Mouse (Mus musculus): ENCODE results near the gene Rnf157. TPM values are rescaled to one million over a fixed set of nuclear protein-coding genes. Genes with fewer than 3 reads are reported as not detected.

Gene Rnf157
- polyA plus RNA-seq, 1 experiment = 5.0 TPM

DNA sequence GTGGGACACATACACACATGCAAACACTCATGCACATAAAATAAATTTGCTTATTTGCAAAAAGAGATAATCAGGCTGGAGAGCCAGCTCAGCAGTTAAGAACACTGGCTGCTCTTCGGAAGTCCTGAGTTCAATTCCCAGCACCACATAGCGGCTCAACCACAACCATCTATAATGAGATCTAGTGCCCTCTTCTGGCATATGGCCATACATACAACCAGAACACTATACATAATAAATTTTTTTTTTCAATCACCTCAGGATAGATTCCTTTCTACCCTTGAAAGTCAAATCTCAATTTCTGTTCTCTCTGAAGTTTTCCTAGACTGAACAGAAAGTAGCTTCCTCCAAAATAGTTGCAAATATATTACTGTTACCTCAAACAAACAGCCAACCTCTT, 107.4 kb downstream of the Rnf157 start:
- no peak for DNase-seq (ENCODE audit: low spot score)

DNA sequence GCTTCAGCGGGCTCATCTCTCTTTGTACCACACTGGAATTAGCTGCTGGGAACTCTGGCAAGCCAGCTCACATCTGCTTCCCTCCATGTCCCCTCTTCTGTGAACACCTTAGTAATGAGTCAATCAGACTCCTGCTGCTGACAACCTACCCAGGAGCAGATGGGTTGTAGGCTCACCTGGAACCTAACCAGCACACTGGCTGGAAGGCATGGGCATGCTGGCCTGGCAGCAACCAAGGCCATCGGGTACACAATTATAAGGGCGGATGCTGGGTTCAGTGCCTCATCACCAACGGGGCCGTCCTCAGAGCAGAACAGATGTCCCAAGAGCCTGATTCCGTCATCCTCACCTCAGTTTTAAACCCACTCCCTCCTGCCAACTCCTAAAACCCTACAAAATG, 114.2 kb downstream of the Rnf157 start:
- no peak for DNase-seq (ENCODE audit: low spot score)

DNA sequence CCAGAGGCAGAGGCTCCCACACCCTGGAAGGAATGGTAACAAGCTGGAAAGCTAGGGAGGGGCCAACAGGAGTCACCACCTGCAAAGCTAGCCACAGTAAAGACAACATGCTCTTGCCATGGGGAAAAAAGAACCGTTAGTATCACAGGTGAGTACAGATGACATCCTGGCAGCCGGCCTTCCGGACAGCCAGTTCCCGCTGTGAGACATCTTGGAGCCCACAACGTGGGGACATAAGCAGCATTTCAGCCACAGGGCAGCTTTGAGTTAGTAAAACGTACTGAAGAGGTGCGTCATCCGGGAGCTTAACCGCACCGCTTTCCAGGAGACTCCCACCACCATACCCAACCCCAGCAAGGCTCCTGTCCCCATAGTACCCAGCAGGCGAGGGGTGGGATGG, 114.6 kb downstream of the Rnf157 start:
- DNase-seq (ENCODE audit: low spot score) = no peak

DNA sequence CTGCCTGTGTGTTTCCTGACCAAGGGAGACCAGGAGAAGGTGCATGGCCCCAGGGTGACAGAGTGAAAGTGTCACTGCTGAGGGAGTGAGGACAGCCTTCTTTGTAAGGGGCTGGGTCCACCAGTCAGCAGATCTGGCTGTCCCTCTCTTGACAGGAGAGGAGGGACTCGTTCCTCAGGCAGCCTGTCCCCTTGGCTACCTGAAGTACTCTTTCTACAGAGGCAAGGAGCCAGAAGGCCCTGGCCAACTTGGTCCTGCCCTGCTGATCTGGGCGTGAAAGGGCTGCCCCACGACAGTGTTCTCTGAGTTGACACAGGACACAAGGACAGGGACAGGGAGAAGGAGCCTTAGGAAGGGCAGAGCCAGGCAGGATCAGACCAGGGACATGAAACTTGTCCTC, 115.8 kb downstream of the Rnf157 start:
- DNase-seq (ENCODE audit: low spot score) = no peak

DNA sequence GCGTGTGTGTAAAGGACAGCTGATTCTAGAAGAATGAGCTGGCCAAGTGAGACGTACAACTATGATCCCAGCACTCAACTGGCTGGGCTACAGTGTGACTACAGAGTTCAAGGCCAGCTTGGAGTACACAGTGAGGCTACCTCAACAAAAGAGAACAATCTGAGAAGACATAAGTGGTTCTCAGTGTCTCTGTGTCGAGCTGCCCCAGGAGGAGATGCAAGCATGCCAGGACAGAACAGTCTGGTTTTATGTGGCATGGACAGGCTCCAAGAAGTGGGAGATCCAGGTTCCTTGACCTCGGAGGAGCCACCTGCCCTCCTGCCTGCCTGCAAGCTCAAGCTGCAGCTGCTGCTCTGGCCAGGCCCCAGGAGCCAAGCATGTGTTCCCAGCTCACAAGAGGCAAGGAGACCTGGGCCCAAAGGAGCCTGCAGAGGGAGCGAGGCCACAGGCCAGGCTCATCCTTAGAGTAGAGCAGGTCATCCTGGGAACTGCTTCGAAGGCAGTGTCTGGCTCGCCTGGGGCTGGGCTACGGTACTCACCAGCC, 116.6 kb downstream of the Rnf157 start:
- no peak for DNase-seq (ENCODE audit: low spot score)

DNA sequence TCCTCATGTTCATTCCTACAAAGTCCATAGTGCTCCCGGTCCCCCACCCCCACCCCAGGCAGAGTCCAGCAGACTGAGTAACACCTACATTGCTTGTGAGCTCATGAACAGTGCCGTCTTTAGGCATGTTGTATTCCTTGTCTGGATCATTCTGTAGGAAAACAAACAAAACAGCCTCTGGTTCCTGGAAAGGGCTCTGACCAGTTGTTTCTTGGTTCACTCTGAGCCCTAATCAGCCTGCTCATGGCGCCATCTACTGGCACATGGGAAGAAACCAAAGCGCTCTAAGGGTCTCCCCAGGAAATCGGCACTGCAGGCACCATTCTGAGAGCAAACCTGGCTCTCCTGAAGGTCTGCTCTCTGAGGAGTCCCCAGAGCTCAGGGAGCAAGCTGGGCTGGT, 118.5 kb downstream of the Rnf157 start:
- no peak for DNase-seq (ENCODE audit: low spot score)

DNA sequence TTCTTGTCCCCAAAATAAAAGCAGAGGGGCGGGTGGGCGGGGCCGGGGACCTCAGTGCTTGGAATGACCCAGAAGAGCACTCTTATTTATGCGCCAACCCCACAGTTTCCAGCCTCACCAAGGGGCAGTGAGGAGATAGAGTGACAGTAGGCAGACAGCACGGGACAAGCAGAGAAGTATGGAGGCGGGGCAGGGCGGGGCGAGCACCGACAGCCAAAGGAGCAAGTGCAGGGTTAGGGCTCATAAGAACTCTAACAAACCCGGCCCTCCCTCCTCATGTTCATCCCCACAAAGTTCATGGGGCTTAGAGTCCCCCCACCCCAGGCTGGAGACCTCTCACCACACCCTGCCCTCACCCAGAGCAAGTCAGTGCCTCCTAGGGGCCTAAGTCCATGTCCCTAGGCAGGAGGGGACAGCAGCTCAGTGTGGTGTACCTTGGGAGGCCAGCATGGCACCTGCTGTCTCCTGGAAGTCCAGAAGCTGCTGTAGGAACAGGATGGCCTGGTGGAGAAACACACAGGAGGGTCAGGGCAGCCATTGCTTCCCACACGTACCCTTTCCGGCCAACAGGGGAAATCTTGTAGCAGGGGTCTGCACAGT, 119.2 kb downstream of the Rnf157 start:
- DNase-seq (ENCODE audit: low spot score) = no peak

DNA sequence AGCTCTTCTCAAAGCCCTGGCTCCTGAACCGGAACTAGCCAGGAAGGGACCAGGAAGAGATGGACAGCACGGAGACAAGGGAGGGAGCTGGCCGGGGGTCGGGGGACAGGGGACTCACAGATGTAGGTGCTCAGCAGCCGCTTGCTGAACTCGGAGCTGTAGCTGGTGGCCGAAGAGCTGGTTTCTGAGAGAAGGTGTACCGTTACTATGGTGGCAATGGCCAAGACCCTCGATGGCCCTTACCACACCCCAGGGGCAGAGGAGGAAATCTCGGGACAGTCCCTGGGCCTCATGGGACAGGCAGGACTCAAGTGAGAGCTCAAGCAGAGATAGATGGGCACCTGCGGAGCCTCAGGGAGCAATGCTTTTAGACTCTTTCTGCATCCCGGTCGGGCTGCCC, 120.4 kb downstream of the Rnf157 start:
- no peak for DNase-seq (ENCODE audit: low spot score)

DNA sequence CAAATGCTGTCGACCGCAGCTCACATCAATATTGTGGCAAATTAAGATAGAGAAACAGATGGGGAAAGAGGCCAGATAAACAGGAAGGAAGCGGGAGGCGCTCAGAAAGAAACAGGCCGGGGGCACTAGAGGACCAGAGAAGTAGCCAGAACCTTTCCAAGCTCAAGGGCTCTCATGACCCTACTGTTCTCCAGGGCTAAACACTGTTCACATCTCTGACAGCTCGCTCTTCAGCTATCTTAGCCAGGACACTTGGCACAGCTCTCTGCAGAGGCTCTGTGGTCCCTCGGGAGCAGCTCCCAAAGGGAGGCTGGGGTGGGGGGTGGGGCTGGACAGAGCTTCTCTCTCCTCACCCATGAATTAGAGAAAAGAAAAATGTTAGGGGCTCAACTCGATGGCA, 122.3 kb downstream of the Rnf157 start:
- no peak for DNase-seq (ENCODE audit: low spot score)

DNA sequence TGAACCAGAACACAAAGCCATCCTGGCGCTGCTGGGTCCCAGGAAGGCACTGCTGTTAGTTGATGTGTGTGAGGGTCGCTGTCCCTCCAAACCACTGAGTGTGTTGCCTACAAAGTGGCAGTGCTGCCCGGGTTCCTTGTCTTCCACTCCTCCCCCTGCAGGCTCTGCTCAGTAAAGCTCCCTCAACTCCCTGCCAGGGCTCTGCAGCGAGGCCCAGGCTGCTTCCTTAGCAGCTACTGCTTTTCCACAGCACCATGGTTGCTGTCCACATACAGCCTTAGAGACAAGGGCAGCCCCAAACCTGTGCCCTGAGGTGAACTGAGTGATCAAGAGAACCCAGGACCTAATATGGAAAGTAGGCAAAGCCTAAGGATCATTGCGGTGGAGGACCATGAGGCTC, 125.5 kb downstream of the Rnf157 start:
- DNase-seq (ENCODE audit: low spot score) = no peak

Other genes with a start within 250 kb of the Rnf157 start
- 46.8 and 47.7 TPM in 2 replicates for gene Fbf1, start 244.9 kb downstream of the Rnf157 start, polyA plus RNA-seq (2012; rRNA removed)
- gene Ten1, start 214.2 kb downstream of the Rnf157 start, polyA plus RNA-seq (2012; rRNA removed) = 45.1 and 57.1 TPM in 2 replicates
- gene Acox1, start 214.0 kb downstream of the Rnf157 start, polyA plus RNA-seq (2012; rRNA removed) = 94.7 and 106 TPM in 2 replicates
- 16.9 and 24.7 TPM in 2 replicates for gene Evpl, start 175.0 kb downstream of the Rnf157 start, polyA plus RNA-seq (2012; rRNA removed)
- 75.0 and 78.3 TPM in 2 replicates for gene Srp68, start 138.8 kb downstream of the Rnf157 start, polyA plus RNA-seq (2012; rRNA removed)
- gene Galr2, start 132.1 kb downstream of the Rnf157 start, polyA plus RNA-seq (2012; rRNA removed) = 9.5 and 12.9 TPM in 2 replicates
- 40.4 and 51.0 TPM in 2 replicates for gene Exoc7, start 105.8 kb downstream of the Rnf157 start, polyA plus RNA-seq (2012; rRNA removed)
- 0.24 and 0.34 TPM in 2 replicates for gene Foxj1, start 77.6 kb downstream of the Rnf157 start, polyA plus RNA-seq (2012; rRNA removed)
- 89.8 and 104 TPM in 2 replicates for gene Ubald2, start 21.1 kb upstream of the Rnf157 start, polyA plus RNA-seq (2012; rRNA removed)
- 0.06 and 0.12 TPM in 2 replicates for gene Qrich2, start 53.2 kb upstream of the Rnf157 start, polyA plus RNA-seq (2012; rRNA removed)
- 154 and 165 TPM in 2 replicates for gene Prpsap1, start 81.2 kb upstream of the Rnf157 start, polyA plus RNA-seq (2012; rRNA removed)
- 18.2 and 21.8 TPM in 2 replicates for gene Sphk1, start 117.9 kb upstream of the Rnf157 start, polyA plus RNA-seq (2012; rRNA removed)
- 18.7 and 22.4 TPM in 2 replicates for gene Ube2o, start 168.4 kb upstream of the Rnf157 start, polyA plus RNA-seq (2012; rRNA removed)
- gene Aanat, start 173.4 kb upstream of the Rnf157 start, polyA plus RNA-seq (2012; rRNA removed) = 0.07 TPM in 1 of 2 replicates, not detected in the other
- gene Rhbdf2, start 214.0 kb upstream of the Rnf157 start, polyA plus RNA-seq (2012; rRNA removed) = 15.4 and 17.0 TPM in 2 replicates
- 2.0 and 3.1 TPM in 2 replicates for gene Prcd, start 240.5 kb upstream of the Rnf157 start, polyA plus RNA-seq (2012; rRNA removed)
- gene Cygb, start 241.3 kb upstream of the Rnf157 start, polyA plus RNA-seq (2012; rRNA removed) = 156 and 160 TPM in 2 replicates

Data from urinary bladder, adult 2 months (tissue).